Mouse (Mus musculus): ENCODE measurements around the gene Tjp1. TPM values are rescaled to one million over a fixed set of nuclear protein-coding genes. Genes with fewer than 3 reads are reported as not detected.

Gene Tjp1
- polyA plus RNA-seq, 1 experiment from 2014 or later, result 26.9 TPM

DNA sequence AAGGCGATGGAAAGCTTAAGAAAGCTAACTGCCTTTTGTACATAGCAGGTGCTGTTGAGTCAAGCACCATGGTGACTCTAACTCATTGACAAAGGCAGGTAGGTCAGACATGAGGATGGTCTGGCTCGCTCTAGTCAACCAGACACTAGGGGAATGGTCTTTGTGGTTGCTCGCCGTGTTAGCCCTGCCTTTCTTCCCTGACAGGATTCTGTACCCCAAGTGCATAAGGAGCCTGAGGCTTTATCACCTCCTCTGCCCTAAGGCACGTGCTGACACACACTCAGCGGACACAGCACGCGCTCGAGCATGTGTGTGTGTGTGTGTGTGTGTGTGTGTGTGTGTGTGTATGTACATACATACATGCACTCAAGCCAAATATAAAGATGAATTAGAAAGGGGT lies 146.9 kb downstream of the Tjp1 start:
- Histone ChIP-seq H3K27me3 (no peaks in the 10 kb centered on the region), H3K27ac (no peak overlapping the region), H3K4me1 (replicated peaks) (0 out of 2 replicates have a peak, but pooled peaks cover 2% of the 10 kb centered on the region), H3K9me3 (no peaks in the 10 kb centered on the region), H3K9ac (replicated peaks) (no peak overlapping the region), H3K4me3 (replicated peaks) (no peak overlapping the region), H3K4me2 (replicated peaks) (no peak overlapping the region), H3K36me3 (no peaks in the 10 kb centered on the region)
- 91% methylated on average over 9 of the region's 9 CpGs for WGBS
- no peak for ATAC-seq

DNA sequence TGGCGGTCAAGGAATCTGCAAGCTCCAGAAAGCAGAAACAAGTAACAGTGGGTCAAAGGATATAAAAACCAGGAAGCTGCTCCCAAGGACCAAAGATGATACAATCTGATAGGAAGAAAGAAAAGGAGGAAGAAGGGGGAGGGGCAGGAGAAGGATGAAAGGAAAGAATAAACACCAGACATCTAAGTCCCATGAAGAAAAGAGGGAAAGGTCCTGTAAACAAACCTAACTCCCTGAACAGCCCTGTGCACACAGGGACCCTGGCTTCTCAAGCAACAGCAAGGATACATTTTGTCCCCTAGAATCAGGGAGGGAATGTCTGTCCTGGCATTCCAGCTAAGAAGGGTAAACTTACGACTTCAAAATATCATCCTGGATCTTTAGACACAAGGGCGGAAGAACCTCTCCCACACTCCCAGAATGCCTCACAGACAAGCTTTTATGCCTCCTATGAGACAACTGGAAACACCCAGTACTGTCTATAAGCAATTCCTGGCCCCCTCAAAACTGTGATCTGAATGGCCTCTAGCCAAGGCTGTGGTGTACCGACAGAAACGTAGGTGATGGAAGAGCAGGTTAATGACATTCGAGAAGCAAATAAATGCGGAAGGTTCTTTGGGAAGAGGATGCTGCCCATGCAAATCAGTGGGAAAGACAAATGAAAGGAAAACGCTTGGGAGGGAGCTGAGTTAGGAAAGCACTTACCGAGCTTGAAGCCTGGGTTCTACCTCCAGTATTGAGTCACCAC lies 148.6 kb downstream of the Tjp1 start:
- 0 out of 2 replicates have a peak, but pooled peaks cover 2% of the 10 kb centered on the region for H3K4me1 ChIP-seq (replicated peaks)
- H3K27ac ChIP-seq, result no peak overlapping the region; the same call in 1 of the 2 replicates
- ATAC-seq, result no peak
- WGBS, result 67% methylated on average over 9 of the region's 9 CpGs
- no peak overlapping the region for H3K4me3 ChIP-seq (replicated peaks)
- no peak overlapping the region for H3K4me2 ChIP-seq (replicated peaks)
- H3K27me3 ChIP-seq, result no peaks in the 10 kb centered on the region
- no peaks in the 10 kb centered on the region for H3K36me3 ChIP-seq
- H3K9me3 ChIP-seq, result no peaks in the 10 kb centered on the region
- no peak overlapping the region for H3K9ac ChIP-seq (replicated peaks)

DNA sequence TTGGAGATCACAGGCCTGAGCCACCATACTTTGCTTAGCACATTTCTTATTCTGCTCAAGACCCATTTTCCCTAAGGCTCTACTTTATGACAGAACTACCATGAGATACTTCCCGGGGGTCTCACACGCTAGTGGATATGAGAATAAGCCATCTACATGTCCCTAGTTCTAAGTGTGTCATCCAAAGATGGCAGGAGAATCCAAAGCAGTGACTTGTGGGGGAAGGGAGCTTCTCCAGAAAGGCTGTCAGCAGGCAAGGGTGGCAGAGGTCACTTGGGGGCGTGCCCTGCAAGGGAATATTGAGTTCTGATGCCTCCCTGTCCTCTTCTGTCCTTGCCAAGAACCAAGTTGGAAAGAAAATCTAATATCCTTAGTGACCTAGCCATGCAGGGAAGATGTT lies 150.1 kb downstream of the Tjp1 start:
- Histone ChIP-seq H3K9ac (replicated peaks) (no peak overlapping the region), H3K4me3 (replicated peaks) (no peak overlapping the region), H3K27me3 (no peaks in the 10 kb centered on the region), H3K4me1 (replicated peaks) (0 out of 2 replicates have a peak, but pooled peaks cover 2% of the 10 kb centered on the region), H3K9me3 (no peaks in the 10 kb centered on the region), H3K36me3 (no peaks in the 10 kb centered on the region), H3K27ac (no peak overlapping the region), H3K4me2 (replicated peaks) (no peak overlapping the region)
- 87% methylated on average over 3 of the region's 3 CpGs for WGBS
- no peak for ATAC-seq

DNA sequence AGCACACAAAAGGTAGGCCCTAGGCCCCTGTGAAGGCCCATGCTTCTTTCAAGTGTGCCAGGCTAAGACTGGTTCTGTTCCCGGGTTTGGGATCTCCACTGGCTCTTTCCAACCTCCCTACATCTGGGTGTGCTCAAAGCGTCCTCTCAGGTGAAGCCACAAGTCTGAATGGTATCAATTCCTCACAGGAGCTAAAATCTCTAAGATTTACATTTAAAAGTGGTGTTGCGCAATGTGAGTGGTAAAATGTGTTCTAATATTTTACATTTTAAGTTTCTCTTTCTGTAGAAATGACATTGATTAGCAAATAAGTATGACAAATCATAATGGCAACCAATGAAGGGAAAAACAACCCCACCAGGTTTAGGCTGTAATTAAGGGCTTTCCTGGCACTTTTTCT lies 152.0 kb downstream of the Tjp1 start:
- Histone ChIP-seq H3K27me3 (no peaks in the 10 kb centered on the region), H3K27ac (no peak overlapping the region), H3K4me2 (replicated peaks) (no peak overlapping the region), H3K9me3 (no peaks in the 10 kb centered on the region), H3K4me1 (replicated peaks) (peaks cover 5% of the 10 kb centered on the region; the same call in 1 of the 2 replicates), H3K4me3 (replicated peaks) (no peak overlapping the region), H3K36me3 (no peaks in the 10 kb centered on the region), H3K9ac (replicated peaks) (no peak overlapping the region)
- ATAC-seq, result no peak
- 86% methylated on average over 3 of the region's 3 CpGs for WGBS

- peaks cover 7% of the 10 kb centered on the region for H3K4me1 ChIP-seq (replicated peaks)
- no peak overlapping the region for H3K9ac ChIP-seq (replicated peaks)
- no peak overlapping the region for H3K4me3 ChIP-seq (replicated peaks)
- H3K36me3 ChIP-seq, result no peaks in the 10 kb centered on the region
- H3K9me3 ChIP-seq, result no peaks in the 10 kb centered on the region
- H3K27ac ChIP-seq, result no peak overlapping the region
- no peaks in the 10 kb centered on the region for H3K27me3 ChIP-seq
- no peak for ATAC-seq
- H3K4me2 ChIP-seq (replicated peaks), result no peak overlapping the region
- 79% methylated on average over 8 of the region's 8 CpGs for WGBS
Measured at GRCm38 (mm10) chr7:65375176-65375575, 152.4 kb downstream of the Tjp1 start.

DNA sequence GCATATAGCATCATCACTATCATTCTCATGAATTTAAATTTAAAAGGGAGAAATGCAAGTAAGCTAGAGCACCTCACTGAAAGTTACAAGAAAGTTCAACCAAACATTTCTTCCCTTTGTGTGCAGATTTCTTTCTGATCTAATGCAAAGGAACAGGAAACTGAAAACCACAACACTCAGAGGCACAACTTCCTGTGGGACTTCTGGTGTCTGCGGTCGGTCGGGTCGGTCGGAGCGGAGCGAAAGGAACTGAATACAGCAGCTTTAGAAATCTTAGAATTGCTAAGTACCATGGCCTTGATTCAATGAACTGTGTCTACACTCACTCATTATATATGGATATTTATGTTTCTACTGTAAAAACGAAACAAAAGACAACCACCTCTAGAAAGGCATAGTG lies 154.2 kb downstream of the Tjp1 start:
- Histone ChIP-seq H3K4me1 (replicated peaks) (peaks cover 22% of the 10 kb centered on the region), H3K36me3 (no peaks in the 10 kb centered on the region), H3K9me3 (no peaks in the 10 kb centered on the region), H3K27me3 (no peaks in the 10 kb centered on the region), H3K9ac (replicated peaks) (no peak overlapping the region), H3K4me2 (replicated peaks) (no peak overlapping the region), H3K4me3 (replicated peaks) (no peak overlapping the region), H3K27ac (no peak overlapping the region)
- 94% methylated on average over 8 of the region's 8 CpGs for WGBS
- ATAC-seq, result no peak

DNA sequence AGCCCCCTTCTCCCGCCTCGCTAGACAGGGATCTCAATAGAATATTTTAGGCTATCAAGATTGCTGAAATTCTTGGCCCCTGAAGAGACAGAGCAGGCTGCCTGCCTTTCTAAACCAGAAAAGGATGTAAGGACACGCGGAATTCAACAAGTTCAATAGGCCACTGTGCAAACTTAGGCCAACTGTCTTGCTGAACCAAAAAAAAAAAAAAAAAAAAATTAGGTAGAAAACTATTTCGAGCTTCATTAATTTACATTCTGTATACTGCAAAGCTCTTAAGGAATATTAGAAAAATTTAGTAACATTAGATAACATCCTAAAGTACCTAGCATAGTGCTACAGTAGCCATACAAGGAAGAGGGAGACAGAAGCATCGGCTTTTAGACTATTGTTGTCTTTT lies 155.8 kb downstream of the Tjp1 start:
- H3K9me3 ChIP-seq, result no peaks in the 10 kb centered on the region
- H3K36me3 ChIP-seq, result no peaks in the 10 kb centered on the region
- H3K4me3 ChIP-seq (replicated peaks), result peak overlapping the region; percentile 86
- ATAC-seq, result no peak
- H3K4me1 ChIP-seq (replicated peaks), result peaks cover 22% of the 10 kb centered on the region
- 36% methylated on average over 6 of the region's 6 CpGs for WGBS
- peak overlapping the region; percentile 89 for H3K4me2 ChIP-seq (replicated peaks)
- peak overlapping the region; percentile 53 for H3K27ac ChIP-seq
- no peaks in the 10 kb centered on the region for H3K27me3 ChIP-seq
- H3K9ac ChIP-seq (replicated peaks), result peak overlapping the region; percentile 79

GRCm38 (mm10) chr7:65370787-65371616 lies 156.6 kb downstream of the Tjp1 start:
- Histone ChIP-seq H3K9me3 (no peaks in the 10 kb centered on the region), H3K9ac (replicated peaks) (peak overlapping the region; percentile 79), H3K4me1 (replicated peaks) (peaks cover 25% of the 10 kb centered on the region), H3K36me3 (no peaks in the 10 kb centered on the region), H3K27me3 (no peaks in the 10 kb centered on the region), H3K4me3 (replicated peaks) (peak overlapping the region; percentile 86), H3K4me2 (replicated peaks) (peak overlapping the region; percentile 89), H3K27ac (peak overlapping the region; percentile 84)
- WGBS, result under 1% methylated on average over 77 of the region's 92 CpGs
- peak; percentile 94 for ATAC-seq

- Histone ChIP-seq H3K27me3 (no peaks in the 10 kb centered on the region), H3K4me2 (replicated peaks) (peak overlapping the region; percentile 89), H3K27ac (peak overlapping the region; percentile 84), H3K36me3 (no peaks in the 10 kb centered on the region), H3K9me3 (no peaks in the 10 kb centered on the region), H3K4me1 (replicated peaks) (peaks cover 25% of the 10 kb centered on the region), H3K4me3 (replicated peaks) (peak overlapping the region; percentile 86), H3K9ac (replicated peaks) (peak overlapping the region; percentile 79)
- peak; percentile 13 for ATAC-seq
- WGBS, result under 1% methylated on average over 32 of the region's 46 CpGs
Measured at GRCm38 (mm10) chr7:65370381-65370786, 157.2 kb downstream of the Tjp1 start.

DNA sequence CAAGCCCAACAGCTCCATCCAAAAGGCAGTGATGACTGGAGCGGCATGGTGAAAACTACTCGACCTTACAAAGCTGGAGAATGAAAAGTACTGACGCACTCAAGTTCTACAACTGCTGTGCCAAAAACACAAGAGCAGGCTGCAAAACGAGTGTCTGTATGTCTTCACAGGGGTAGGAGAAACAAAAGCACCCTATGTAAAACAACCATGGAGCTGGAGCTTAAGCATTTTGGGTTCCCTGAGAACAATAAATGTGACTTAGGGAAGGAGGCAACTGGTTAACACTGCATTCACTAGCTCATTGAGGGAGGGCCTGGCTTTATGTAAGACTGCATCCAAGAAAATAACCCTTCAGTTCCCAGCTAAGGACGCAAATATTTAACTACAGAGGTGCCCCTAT lies 158.5 kb downstream of the Tjp1 start:
- Histone ChIP-seq H3K36me3 (no peaks in the 10 kb centered on the region), H3K9ac (replicated peaks) (peak overlapping the region; percentile 43), H3K27ac (no peak overlapping the region), H3K27me3 (no peaks in the 10 kb centered on the region), H3K4me2 (replicated peaks) (peak overlapping the region; percentile 50), H3K9me3 (no peaks in the 10 kb centered on the region), H3K4me1 (replicated peaks) (peaks cover 25% of the 10 kb centered on the region), H3K4me3 (replicated peaks) (peak overlapping the region; percentile 31)
- 13% methylated on average over 5 of the region's 5 CpGs for WGBS
- ATAC-seq, result no peak

DNA sequence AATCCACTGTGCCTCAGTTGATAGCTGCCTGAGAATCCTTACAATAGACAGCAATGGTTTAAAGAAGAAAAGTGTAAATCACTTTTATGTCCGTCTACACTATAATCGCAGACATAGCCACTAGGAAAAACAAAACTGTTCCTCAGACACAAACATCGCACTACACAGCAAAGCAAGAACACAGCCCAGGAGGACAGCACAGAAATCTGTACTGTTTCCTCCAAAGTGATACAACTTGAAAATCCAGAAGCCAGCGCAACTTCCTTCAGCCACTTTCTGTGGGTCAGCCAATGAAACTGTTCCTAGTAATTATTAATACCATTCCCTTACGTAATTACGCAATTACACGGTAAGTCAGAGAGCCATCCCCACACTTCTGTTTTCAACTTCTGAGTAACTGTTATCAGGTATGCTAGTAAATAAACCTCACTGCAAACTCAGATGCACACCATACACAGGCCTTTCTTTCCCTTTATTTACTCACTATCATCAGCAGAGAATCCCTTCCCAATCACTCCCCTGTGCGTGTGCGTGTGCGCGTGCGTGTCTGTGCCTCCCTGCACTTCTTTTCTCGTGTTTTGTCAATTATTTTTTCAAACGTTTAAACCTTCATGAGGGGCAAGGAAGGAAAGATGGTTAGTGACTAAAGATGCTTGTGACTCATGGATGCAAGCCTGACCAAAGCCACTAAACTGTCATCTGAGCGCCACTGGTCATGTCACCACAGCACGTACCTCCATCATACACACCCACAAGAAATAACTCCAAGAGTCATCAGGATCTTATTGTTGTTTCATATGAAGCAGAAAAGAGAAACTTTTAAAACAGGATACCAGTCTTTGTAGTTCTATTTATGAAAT lies 160.0 kb downstream of the Tjp1 start:
- ATAC-seq, result no peak
- no peak overlapping the region for H3K9ac ChIP-seq (replicated peaks)
- H3K27ac ChIP-seq, result no peak overlapping the region
- H3K4me2 ChIP-seq (replicated peaks), result 0 out of 2 replicates have a peak overlapping the region, but pooled peaks have one; percentile 3
- H3K9me3 ChIP-seq, result no peaks in the 10 kb centered on the region
- H3K27me3 ChIP-seq, result no peaks in the 10 kb centered on the region
- WGBS, result 85% methylated on average over 16 of the region's 16 CpGs
- H3K4me3 ChIP-seq (replicated peaks), result no peak overlapping the region
- peaks cover 25% of the 10 kb centered on the region for H3K4me1 ChIP-seq (replicated peaks)
- H3K36me3 ChIP-seq, result no peaks in the 10 kb centered on the region

All from midbrain, embryonic 13.5 days (tissue).